Mouse (Mus musculus) embryo, embryonic 11.5 days (tissue): ENCODE data around the gene Osbpl9.
A peak's percentile ranks its signal among the peaks of the same experiment; 100 is the strongest.

Source experiments
- DNase-seq: peaks from one replicate; pipeline ENCODE4 v3.0.0-alpha.2; 2012; ENCODE audit warnings: low read depth, low spot score

The Osbpl9 gene

DNA sequence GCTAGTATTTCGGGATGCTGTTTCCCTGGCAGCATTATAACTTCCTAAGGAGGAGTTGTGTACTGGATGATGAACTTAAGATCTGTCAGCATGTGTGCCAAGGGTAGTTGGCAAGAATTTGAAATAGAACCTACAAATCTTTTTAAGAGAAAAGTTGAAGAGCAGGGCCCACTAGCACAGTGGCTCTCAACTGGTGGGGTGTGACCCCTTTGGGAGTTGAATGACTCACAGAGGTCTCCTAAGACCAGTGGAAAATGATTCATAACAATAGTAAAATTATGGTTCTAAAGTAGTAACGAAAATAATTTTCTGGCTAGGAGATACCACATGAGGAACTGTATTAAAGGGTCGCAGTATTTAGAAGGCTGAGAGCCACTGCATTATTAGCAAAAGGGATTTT is 67.1 kb downstream of the Osbpl9 start:
- no peak for DNase-seq

GRCm38 (mm10) chr4:109131256-109131872 is 70.7 kb downstream of the Osbpl9 start:
- DNase-seq, result no peak

GRCm38 (mm10) chr4:109128971-109129370 is 73.1 kb downstream of the Osbpl9 start:
- DNase-seq, result no peak

DNA sequence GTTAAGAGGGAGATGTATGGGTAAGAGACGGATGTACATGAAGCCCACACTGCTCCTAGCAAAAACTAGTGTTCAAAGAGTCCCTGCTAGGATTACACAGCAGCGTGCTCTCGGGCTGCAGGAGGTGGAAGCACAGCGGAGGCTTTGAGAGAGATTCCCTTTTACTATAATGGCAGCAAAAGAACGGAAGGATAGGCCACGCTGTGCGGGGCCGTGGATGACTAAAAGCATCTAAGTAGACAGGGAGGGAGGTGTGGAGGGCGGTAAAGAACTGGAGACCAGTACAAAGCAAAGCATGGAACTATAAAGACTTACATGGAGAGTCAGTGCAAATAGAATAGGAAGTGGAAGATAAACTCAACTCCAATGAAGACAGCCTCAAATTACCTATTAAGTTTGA is 74.1 kb downstream of the Osbpl9 start:
- no peak for DNase-seq

DNA sequence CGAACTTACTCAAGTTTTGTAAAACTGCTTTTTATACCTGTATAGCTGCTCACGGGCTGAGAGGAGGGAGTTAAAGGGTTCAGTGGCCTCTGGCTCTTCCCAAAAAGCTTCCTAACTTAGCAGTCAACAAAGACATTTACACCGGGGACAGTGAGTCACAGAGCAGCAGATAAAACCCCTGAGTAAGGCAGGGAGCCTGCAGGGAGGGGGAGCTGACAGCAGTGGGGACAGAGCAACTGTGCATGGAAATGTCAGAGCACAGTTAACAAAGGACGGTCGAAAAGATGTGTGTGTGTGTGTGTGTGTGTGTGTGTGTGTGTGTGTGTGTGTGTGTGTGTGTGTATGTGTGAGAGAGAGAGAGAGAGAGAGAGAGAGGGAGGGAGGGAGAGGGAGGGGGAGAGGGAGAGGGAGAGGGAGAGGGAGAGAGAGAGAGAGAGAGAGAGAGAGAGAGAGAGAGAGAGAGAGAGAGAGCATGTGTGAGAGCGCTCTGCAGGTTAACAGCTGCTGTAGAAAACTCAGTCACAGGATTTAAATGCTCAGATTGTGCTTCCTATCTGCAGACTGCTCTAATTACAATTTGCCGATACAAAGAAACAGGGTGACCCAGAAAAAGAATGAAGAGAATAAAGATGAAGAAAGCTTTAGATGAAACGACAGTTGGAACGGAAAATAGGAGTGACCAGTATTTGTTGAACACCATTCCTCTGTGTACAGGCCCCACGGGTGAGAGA is 75.1 kb downstream of the Osbpl9 start:
- no peak for DNase-seq

- DNase-seq, result no peak
These were observed 76.2 kb downstream of the Osbpl9 start for GRCm38 (mm10) chr4:109125746-109126425.

GRCm38 (mm10) chr4:109122830-109123555 is 79.1 kb downstream of the Osbpl9 start:
- no peak for DNase-seq

- DNase-seq, result no peak
These were observed 81.3 kb downstream of the Osbpl9 start for GRCm38 (mm10) chr4:109120735-109121134.

DNA sequence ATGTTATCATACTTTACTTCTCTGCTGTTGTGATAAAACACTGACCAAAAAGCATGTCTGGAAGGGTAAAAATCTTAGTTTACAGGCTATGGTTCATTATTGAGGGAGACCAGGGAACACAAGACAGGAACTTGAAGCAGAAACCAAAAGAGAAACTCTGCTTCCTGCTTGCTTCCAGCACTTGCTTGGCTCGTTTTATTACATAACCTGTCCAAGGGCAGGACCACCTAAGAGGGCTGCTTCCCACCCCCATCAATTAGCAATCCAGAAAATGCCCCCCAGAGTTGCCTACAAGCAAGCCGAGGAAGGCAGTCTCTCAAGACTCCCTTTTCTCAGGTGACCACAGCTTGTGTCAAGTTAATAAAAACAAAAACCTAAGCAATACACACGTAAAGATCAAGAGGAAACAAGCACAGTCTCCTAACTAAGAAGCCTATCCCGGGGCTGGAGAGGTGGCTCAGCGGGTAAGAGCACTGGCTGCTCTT is 82.4 kb downstream of the Osbpl9 start:
- no peak for DNase-seq

- no peak for DNase-seq
These were observed 83.8 kb downstream of the Osbpl9 start for GRCm38 (mm10) chr4:109118327-109118659.

DNA sequence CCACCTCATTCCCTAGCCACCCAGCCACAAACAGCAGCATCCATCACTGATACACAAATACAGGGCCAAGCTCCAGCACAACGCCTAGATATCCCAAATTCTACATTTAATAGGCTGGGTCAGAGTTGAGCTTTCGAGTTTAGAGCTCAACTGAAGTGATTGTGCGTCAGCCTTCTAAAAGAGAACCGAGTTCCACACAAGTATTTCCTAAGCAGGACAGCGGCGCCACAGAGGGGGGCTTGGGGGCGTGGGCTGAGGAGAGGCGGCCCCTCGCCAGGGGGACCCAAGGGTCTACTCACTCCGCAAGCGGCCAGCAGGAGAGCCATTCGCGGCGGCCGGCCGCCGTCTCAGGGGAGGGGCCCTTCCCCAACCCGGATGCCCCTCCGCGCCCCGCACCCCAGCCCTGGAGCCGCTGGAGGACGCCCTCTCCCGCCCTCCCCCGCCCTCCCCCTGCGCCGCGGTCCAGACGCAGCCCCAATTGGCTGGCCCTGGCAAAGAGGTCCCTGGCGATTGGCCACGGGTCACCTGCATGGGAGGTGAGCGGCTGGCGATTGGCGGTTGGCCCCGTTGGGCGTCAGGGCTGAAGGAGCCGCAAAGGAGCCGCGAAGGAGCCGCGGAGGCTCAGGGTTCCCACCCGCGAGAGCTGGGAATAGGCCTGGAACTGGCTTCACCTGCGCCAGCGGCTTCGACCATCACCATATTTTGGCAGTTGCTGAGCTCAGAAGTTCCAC is 84.3 kb downstream of the Osbpl9 start:
- DNase-seq, result peak; percentile 85

- DNase-seq, result no peak
These were observed 85.1 kb downstream of the Osbpl9 start for GRCm38 (mm10) chr4:109116938-109117337.

DNA sequence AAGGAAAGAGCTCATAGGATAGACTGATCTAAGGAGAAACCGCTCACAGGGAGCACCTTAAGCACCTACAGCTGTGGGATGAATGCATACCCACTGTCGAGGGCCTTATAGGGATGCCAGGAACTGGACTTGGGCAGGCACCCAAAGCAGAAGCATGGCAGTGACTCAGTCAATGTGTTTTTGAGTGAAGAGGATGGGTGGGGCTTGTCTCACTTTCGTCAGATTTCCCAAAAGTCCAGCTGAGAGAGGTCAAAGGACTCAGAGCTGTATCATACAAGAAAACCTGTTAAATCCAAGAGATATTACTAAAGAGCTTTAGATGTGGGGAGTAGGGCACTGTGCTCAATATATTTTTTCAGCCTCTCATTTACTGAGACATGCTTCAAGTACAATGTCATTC is 85.6 kb downstream of the Osbpl9 start:
- no peak for DNase-seq

- no peak for DNase-seq
These were observed 86.3 kb downstream of the Osbpl9 start for GRCm38 (mm10) chr4:109115742-109116141.

- no peak for DNase-seq
These were observed 87.8 kb downstream of the Osbpl9 start for GRCm38 (mm10) chr4:109114308-109114707.

DNA sequence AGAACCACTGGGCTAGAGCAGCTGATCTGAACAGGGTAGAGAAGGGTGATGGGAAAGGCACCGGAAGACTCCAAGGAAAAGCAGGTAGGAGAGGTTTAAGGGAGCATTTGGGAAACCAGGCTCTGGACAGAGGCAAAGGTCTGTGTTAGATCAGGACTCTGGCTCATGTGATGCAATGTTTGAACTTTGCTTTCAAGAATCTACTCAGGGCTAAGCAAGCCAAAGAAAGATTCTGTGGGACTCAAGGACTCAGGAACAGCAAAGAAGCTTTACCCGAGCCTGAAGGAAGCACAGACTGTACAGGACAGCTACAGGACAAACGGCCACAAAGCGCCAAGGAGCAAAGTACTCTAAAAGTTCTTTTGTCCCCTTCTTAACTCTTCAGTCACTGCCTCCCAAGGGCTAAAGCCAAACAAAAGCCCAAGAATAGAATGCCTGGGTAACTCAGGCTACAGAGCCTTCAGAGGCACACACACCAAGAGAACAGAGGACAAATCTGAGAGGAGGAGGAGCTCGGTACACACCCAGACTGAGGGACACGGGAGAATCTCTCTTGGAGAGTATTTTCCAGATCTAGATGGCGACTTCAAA is 89.1 kb downstream of the Osbpl9 start:
- DNase-seq, result no peak

DNA sequence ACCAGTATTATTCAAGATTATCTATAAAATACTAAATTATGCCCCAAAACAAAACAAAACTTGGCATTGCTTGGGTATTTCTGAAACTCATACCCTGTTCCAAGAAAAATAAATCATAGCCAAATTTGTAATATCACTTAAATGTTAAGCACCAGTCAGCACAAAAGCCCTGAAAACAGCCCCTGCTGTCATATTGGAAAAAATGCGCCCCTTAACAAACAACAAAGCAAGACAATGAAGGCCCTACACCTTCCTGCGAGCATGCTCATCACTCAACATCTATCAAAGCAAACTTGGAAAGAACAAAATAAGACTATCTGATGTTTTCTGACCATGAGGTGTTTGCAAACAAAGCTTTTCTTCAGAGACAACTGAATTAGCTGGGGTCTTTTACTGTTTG is 91.1 kb downstream of the Osbpl9 start:
- no peak for DNase-seq

DNA sequence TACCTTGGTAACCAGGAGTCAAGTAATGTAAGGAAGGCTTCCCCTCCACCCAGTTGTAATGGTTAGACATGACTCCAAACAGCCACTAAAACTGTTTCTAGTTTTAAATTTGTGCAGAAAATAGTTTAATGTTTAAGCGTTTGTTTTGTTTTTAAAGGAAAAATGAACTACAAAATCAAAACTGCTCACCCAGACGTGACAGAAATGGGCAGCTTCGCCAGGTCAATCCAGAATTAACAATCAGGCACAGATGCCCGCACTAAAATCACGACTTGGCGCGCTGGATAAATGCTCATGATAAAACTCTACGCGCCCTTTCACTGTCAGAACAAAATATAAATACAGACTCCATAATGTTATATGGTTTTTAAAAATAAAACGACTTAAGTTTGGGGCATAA is 92.4 kb downstream of the Osbpl9 start:
- DNase-seq, result no peak

DNA sequence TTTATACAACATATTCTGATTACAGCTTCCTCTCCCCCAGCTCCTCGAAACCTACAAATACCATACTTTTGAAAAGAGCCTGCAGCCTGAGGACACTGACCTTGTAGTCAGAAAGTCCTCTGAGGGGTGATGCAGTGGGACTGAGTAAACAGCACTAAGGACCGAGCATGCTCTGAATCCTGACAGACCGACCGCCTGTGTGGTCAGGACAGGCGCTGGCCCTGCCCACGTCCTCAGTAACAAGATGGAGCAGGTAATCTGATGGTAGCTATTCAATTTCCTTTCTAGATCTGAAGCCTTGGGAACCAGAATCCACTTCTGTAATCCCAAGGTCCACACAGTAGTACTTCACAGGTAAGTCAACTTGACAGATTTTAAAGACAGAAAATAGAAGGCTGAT is 93.1 kb downstream of the Osbpl9 start:
- DNase-seq, result no peak

GRCm38 (mm10) chr4:109106594-109106993 is 95.5 kb downstream of the Osbpl9 start:
- no peak for DNase-seq

- DNase-seq, result no peak
These were observed 96.0 kb downstream of the Osbpl9 start for GRCm38 (mm10) chr4:109106034-109106433.
